Mouse (Mus musculus) gonadal fat pad, adult 2 months (tissue): ENCODE data around the gene Radil. TPM values are rescaled to one million over a fixed set of nuclear protein-coding genes. Genes with fewer than 3 reads are reported as not detected.
A peak's percentile ranks its signal among the peaks of the same experiment; 100 is the strongest.

Experiments used
- DNase-seq: peaks from one replicate; pipeline ENCODE4 v3.0.0-alpha.2; 2012; ENCODE audit warnings: low read depth
- polyA plus RNA-seq: library from polyadenylated mRNA; depleted of rRNA; stranded (reverse); fragments of >200 nt; gene quantifications from 2 replicates; pipeline ENCODE4 v1.2.3, GENCODE M21; 2012

Radil gene
- polyA plus RNA-seq, 1 experiment = 4.8 TPM

DNA sequence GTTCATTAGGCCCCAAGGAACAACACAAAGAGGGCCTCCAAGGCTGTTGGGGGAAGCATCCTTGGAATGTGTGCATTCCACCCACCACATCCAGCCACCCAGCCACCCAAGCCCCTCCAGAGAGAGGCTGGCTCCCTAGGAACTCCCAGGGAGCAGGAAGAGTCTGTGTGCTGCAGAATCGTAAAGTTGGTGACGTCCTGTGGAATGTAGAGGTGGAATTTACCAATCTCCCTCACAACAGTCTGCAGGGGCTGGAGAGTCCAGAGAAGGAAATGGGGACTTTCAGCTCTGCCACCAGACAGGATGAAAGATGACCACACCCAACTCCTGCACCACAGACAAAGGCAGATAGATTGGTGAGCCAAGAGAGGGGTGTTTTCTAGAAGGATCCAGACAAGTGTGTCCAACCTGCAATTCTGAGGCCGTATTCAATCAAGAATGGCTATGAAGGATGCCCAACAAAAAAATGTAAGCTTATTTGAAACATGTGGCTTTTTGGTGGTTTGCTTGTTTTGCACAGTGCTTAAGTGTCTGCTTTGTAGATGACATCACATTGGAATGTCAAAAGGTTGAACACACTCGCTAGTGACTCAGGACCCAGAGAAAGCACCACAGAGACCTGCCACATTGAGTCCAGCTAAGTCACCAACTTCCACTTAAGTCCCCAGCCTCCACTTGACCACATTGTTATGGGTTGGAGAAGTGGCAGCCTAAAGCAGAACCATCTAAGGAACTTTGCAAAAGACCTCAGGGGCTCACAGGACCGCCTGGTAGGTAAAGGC lies 5.7 kb downstream of the Radil start:
- DNase-seq = no peak

- DNase-seq = no peak
Measured at GRCm38 (mm10) chr5:142537286-142537685, 13.6 kb downstream of the Radil start.

DNA sequence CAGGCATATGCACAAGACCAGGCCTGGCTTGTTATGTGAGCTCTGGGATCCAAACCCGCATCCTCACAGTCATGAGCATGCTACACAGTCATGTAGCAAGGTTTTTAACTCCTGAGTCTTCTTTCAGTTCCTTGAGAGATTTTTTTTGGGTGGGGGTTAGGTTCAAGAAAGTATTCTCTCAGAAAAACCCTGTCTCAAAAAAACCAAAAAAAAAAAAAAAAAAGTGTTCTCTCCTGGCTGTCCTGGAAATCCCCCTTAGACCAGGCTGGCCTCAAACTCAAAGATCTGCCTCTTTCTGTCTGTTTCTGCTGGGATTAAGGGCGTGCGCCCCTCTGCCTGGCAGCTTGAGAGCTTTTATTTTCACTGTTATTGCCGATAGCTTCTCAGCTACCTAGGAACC lies 15.5 kb downstream of the Radil start:
- no peak for DNase-seq

DNA sequence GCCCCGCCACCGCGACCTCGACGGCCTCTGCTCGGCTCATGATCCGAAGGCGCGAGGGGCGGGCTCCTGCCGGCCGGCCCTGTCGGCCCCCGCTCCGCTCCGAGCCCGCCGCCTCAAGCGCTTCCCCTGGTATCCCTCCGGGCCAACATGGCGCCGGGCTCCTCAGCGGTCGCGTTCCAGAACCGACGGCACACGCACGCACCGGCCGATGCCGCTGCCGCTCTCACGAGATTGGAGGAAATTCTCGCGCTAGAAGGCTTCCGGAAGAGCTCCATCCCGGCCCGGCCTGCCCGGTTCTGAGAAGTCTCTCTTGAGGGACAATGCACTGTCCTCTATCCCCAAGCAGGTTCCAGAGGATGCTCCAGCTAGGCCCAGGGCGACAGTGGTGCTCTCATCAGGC lies 21.0 kb downstream of the Radil start, which contains the start of gene Papolb:
Gene Papolb (minus strand): TSS at position 162 of the 400 bp plus-strand sequence.
- DNase-seq = no peak

GRCm38 (mm10) chr5:142524711-142525464 lies 26.0 kb downstream of the Radil start:
- DNase-seq = no peak

DNA sequence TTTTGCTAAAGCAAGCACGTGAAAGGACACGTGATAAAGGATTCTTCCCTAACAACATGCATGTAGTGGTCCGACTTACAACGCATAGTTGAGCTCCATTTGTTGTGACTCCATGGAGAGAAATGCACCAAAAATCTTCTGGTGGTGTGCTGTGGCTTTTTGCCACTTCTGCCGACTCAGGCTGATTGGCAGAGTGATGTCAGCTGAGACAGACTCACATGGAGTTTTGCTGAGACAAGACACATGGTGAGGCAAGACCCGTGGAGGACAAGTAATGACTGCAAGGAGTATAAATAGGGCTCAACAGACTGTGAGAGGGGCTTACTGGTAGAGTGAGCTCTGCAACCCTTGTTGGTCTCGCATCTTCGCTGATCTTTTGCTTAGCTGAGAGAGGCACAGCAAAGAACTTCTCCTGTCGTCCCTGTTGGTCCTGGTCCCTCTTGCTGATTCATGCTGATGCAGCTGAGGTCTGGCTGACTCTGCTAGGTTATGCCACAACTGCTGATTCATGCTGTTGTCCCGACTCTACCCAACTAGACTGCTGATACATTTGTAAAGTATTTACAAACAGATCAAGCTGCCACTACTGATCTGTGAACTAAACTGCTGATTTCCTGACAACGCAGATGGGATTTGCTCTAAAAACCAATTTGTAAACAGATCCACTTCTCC lies 29.6 kb downstream of the Radil start:
- no peak for DNase-seq

- DNase-seq = no peak
Measured at GRCm38 (mm10) chr5:142520360-142520759, 30.5 kb downstream of the Radil start.

DNA sequence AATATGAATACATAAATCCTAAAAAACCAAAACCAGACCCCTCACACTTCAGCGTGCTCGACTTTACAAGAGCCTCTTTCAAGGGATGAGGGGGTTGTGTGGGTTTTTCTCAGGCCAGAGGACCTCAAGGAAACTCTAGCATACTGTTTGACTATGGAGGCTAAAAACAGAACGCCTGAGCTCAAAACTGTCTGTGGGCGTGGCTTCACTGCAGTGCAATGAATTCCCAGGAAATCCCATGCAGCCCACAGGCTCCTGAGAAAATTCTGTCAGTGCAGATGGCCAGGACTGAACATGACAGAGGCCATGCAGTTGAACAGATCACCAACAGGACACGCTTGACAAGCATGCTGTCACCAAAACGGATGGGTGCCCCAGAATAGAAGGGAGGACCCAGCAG lies 31.9 kb downstream of the Radil start:
- DNase-seq = no peak

DNA sequence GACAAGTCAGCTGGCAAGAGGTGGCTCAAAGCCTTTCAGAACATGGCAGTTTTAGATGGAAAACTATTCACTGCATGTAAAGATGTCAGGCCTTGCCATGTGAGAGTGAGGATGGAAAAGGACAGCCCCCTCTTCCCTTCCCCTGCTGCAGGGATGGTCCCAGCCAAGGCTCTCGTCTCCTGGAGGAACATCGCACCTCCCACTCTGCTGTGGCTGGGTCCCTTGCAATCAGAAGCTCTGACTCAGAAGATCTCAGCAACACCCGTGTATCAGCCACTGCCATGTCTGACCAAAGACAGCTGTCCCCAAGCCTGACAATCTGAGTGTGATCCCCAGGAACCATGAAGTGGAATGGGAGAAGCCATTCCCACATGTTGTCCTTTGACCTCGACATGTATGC lies 38.8 kb downstream of the Radil start:
- no peak for DNase-seq

- no peak for DNase-seq
Measured at GRCm38 (mm10) chr5:142510061-142510414, 40.9 kb downstream of the Radil start.

DNA sequence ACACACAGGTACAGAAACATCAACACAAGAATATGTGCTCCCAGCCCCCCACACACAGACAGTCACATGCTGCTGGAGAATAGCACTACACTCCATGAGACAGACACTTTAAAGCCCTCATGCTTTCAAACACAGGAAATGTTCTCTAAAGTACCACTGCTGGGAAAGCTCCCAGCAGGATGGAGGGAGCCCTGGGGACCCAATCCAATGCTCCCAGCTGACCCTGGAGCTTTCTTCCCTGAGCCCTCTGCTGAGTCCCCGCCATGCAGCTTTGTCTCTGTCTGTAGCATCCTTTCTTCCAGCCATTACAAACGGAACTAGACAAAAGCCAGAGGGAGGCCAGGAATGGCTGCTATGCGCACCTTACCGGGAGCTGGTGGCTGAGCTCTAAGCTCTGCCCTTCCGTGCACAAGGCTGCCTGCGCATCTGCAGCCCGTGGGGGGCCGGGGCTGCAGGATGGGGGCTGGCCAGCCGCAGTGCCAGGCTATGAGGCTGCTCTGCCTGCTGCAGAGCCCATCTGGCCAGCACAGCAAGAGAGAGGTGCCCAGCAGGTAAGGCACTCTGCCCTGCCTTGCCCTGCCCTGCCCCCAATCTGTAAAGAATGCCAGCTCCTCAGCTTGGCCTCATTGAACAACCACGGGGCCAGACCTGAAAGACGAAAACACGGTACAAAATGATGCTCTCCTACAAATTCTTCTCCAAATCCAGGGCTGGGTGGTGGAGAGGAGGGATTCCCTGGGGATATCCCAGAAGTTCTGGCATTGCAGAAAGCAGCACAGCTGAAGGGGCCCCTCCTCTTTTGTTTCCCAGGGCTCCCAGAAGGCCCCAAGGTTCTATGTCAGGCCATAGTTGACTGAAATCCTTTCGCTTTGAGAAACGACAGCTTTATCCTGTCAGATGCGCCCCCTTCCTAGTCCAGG lies 41.5 kb downstream of the Radil start:
- DNase-seq = no peak

DNA sequence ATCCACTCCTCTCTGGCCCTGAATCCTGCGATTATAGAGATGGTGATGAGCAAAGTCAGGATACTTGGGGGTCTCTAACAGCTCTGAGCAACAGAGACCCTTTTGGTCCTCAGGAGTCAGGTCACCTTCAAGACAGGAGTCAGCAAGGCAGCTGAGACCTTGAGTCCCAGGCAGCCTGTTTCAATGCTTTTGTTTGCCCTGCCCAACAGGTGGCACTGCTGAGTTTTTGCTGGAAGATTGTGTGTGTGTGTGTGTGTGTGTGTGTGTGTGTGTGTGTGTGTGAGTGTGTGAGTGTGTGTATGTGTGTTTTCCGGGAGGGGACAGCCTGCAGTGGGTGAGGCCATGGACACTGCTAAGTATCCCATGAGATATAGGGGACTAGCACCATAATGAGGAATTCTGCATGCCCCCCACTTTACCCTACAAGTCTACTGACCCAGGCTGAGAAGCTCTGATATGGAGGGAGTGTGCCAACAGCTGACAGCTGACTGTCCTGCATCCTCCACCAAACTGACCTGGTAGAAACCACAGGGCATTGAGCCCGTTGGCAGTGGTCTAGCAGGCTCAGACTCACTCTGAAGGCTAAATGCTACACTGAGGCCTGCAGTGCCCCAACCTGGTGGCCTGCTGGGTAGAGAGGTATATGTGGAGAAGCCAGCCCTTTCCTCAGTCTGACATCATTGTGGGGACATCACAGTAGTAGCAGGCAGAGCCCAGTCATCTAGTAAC lies 45.0 kb downstream of the Radil start:
- DNase-seq = no peak

DNA sequence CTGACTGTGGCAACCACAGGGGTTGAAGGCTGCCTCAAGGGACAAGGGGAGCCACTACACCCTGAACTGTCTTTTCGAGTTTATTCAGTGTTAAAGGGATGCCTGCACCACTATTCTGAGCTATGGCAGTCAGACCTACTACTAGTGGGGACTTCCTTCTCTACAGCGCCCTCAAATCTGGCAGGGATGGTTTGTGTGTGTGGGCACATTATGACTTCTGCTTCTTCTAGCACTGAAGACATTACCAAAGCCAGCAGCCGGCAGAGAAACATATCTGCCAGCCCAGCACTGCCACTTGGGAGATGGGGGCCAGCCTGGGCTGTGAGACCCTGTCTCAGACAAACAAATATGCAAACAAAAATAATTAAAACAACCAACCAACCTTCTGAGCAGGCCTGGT lies 46.7 kb downstream of the Radil start:
- no peak for DNase-seq

DNA sequence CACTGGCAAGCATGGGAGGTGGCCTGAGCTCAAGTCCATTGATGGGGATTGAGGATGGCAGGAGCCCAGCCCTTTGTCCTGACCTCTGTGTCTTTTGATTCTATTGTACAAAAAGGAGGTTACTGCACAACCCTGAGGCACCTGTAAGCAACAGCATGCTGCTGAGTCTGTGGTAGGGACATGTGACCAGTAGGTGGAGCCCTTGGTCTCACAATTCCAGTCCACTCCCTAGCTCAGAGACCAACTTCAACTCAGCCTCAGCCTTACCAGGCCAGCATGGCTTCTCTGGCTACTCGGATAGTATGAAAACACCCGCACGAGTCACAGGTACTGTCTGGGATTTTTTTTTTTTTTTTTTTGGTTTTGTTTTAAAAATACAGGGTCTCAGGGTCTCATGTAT lies 48.5 kb downstream of the Radil start:
- peak; percentile 12 for DNase-seq

- no peak for DNase-seq
Measured at GRCm38 (mm10) chr5:142500918-142501317, 50.0 kb downstream of the Radil start.

DNA sequence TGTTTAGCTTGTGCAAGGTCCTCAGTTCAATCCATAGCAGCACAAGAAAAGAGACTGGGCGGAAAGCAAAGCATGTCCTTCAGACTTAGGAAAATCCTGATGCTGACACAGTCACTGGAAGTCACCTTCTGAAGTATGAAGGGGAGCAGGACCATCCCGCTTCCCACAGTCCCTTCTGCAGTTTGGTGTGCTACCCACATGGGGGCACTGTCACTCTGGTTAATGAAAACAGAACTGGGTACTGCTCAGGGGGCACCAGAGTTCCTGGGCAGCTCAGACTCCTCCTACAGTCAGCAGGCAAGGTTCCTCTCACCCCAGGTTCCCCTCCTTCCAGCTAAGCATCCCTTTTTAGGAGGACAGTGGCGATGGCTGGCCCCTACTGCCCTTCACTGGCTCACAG lies 51.9 kb downstream of the Radil start:
- DNase-seq = no peak

DNA sequence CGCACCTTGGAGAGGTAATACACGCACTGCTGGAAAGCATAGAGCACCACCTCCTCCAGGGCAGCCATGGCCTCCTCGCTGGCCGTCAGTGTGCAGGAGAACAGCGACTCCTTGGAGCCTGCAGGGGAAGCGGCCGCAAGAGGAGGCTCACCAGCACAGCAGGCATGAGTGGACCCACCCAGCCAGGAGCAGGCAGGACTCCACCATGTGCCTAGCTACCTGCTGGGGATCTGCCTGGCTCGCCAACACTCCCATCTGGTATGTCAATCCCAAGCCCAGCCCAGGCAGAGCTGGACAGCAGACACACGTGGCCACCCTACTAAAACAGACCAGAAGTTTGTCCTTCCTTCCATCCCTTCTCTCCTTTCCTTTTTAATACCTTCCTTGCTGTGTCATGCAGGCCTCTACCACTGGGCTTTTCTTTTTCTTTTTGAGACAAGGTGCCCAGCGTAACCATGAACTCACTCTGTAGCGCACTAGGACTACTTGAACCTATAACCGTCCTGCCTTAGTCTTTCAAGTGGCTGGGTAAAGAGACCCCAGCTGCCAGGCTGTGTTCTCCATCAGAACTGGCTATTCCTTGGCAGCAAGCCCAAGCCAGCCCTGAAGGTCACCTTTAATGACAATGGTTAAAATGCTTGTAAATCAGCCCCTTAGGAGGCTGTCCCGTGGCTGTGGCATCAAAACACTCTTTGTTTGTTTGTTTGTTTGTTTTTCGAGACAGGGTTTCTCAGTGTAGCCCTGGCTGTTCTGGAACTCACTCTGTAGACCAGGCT lies 55.4 kb downstream of the Radil start:
- DNase-seq = no peak

- no peak for DNase-seq
Measured at GRCm38 (mm10) chr5:142493307-142493706, 57.6 kb downstream of the Radil start.

DNA sequence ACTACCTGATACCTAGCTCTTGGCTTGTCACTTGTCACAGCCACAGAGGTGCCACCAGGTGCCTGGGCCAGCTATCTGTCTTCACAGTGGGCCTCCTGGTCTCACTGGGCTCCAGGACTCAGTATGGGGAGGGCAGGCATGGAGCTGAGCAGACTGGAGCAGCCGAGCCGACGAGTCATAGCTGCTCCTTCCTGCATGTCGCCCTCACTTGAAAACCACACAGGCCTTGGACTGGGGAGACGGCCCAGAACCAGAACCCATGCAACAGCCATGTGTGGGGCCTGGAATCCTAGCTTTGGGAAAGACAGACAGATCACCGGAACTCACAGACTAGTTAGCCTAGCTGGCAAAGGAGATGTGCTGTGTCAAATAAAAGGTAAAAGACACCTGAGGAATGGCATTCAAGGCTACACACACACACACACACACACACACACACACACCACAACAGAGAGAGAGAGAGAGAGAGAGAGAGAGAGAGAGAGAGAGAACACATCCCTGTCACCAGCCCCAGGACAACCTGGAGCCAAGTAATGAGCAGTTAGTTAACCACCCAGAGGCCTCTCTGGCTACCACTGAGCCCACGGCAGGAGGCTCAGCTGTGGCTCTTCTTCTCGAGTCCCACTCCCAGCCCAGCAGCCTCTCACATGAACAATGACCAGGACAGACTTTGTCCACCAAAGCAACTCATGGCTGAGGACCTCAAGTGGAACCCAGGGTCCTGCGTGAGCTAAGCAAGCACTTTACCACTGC lies 60.8 kb downstream of the Radil start:
- DNase-seq = no peak
